Mouse (Mus musculus) small intestine, adult 2 months (tissue): Measurements from ENCODE around the gene Hoxa5.

Experiments
- CTCF ChIP-seq: fragments of 200-500 bp; IDR thresholded peaks from 2 replicates; pipeline ENCODE4 v1.5.1; 2012; ENCODE audit warnings: low read depth, mild to moderate bottlenecking, control low read depth, inconsistent platforms, low read length, moderate library complexity, mixed read lengths; ENCODE audit not compliant: insufficient replicate concordance, insufficient read length; ENCODE audit errors: extremely low read depth
- POLR2A ChIP-seq: fragments of 200-500 bp; IDR thresholded peaks from 2 replicates; pipeline ENCODE4 v1.6.1; 2012; ENCODE audit warnings: low read depth, mild to moderate bottlenecking, control low read depth, inconsistent platforms, low read length, moderate library complexity

GRCm38 (mm10) chr6:52155471-52155870 is 48.9 kb downstream of the Hoxa5 start:
- TF ChIP-seq CTCF (no peak), POLR2A (no peak)
